15 mouse cellular contexts compared by ENCODE assay signal in genomic region chr11:120862819-120863218, GRCm38 (mm10).
"Had no signal": no experiment of that assay in that cellular context is flagged by ENCODE, and none has a peak within 500 bp of the region (broad histone marks: within the 10 kb centered on the region; RNA-seq: fewer than 3 reads in every experiment).

No protein-coding gene starts in this region.

- DNase-seq: kidney, adult 18-20 months; kidney, postnatal 14 days; liver, embryonic 13.5 days; liver, postnatal 0 days; lung, postnatal 14 days; thymus, adult 18-20 months; thymus, postnatal 14 days had no signal

- H3K4me3 ChIP-seq: left cerebral cortex, adult 2 months; limb, embryonic 15.5 days; liver, embryonic 13.5 days; lung, embryonic 15.5 days; megakaryocyte, embryonic 14.5 days; midbrain, embryonic 15.5 days; neural tube, embryonic 12.5 days had no signal

- H3K9me3 ChIP-seq: limb, embryonic 15.5 days; liver, embryonic 13.5 days; lung, embryonic 15.5 days; megakaryocyte, embryonic 14.5 days; midbrain, embryonic 15.5 days; neural tube, embryonic 12.5 days had no signal

- H3K4me1 ChIP-seq: limb, embryonic 15.5 days; liver, embryonic 13.5 days; lung, embryonic 15.5 days; megakaryocyte, embryonic 14.5 days; midbrain, embryonic 15.5 days; neural tube, embryonic 12.5 days had no signal

- H3K9ac ChIP-seq: limb, embryonic 15.5 days; liver, embryonic 13.5 days; liver, postnatal 0 days; lung, embryonic 15.5 days; midbrain, embryonic 15.5 days; neural tube, embryonic 12.5 days had no signal

- H3K4me2 ChIP-seq: limb, embryonic 15.5 days; liver, embryonic 13.5 days; lung, embryonic 15.5 days; midbrain, embryonic 11.5 days; midbrain, embryonic 15.5 days; neural tube, embryonic 12.5 days had no signal

- ATAC-seq: liver, postnatal 0 days; midbrain, embryonic 15.5 days had no signal

- H3K27ac ChIP-seq: left cerebral cortex, adult 2 months; limb, embryonic 15.5 days; liver, embryonic 13.5 days; lung, embryonic 15.5 days; macrophage; midbrain, embryonic 15.5 days; neural tube, embryonic 12.5 days had no signal

- H3K27me3 ChIP-seq: limb, embryonic 15.5 days; liver, embryonic 13.5 days; lung, embryonic 15.5 days; midbrain, embryonic 15.5 days; neural tube, embryonic 12.5 days had no signal
